Mouse (Mus musculus): ENCODE measurements at regions not wholly inside any gene's neighbourhood (a gene's known extent, or its start where the extent isn't known, plus 50 kb on each side); places are given as distances from the start of the nearest gene placed in this dataset.

DNA sequence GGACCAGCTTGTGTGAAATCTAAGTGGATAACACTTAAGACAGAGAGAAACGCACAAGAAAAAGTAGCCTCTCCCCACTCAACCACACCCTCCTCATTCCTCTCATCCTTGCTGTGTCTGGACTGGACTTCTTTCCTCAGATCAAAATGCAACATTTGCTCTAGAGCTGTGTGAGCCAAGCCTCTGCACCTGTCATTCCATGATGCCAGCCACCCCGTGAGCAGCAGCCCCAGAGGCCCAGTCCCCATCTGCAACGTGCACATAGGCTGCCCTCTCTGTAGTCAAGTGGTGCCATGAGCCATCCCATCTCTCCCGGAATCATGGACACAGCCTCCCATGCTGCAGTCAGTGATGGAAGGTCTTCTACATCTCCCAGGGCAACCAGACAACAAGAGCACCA lies 55.1 kb upstream of the Gpc1 start:
- no peak for DNase-seq (ENCODE audit: low read depth, low spot score)

DNA sequence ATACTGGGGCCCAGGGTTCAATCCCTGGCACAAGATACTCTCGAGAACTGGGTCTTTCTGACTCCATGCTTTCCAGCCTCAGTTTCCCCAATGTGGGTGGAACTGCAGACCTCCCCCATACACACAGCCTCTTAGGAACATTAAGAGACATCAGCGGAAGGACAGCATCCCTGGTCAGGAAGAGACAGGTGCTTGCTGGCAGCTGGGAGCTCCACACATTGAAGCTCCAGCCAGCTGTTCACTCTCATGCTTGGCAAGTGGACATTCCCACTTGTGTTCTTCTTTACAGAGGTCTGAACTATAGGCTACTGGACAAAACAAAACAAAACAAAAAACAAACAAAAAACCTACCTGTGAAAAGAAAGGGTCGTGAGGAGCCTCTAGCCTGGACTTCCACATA lies 55.5 kb upstream of the Gpc1 start:
- DNase-seq (ENCODE audit: low read depth, low spot score): no peak

DNA sequence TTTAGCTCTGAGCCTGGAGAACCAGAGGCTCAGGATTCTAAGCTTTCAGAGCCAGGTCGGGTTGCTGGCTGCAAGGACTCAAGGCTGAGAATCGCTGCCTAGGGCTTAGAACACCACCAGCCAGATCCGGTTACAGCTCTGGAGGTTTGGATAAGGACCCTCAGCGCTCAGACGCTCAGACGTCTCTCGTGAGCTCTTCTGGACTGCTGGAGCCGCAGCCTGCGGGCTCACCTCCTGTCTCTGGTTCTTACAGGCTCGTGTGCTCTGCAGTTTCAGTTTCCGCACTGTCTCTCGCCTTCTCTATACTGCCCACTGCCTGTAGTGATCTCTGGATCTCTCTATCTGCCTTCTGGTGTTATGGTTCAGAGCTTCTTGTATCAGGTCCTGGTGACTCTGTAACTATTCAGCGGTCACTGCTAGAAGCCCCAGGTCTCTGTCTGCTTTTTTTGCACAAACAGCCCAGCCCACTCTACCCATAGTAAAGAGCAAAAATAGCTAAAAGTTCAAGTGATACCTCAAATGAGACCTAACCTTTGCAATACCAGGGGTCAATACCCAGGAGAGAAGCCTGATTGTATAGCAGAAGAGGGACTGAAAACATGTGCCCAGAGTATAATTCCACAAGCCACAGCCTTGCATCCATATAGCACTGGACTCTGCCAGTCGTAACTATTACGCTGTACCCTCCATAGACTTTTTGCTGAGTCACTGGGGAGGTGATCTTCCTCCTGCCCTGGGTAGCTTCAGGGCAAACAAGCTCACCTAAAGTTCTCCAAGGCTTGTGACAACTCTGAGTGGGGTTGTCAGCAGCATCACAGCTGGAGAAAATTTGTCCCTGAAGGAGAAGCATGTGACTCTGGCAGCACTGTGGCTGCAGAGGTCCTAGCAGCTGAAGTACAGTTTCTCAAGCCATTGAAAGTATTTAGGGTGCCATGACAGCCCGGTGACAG lies 56.4 kb upstream of the Gpc1 start:
- DNase-seq (ENCODE audit: low read depth, low spot score): no peak

DNA sequence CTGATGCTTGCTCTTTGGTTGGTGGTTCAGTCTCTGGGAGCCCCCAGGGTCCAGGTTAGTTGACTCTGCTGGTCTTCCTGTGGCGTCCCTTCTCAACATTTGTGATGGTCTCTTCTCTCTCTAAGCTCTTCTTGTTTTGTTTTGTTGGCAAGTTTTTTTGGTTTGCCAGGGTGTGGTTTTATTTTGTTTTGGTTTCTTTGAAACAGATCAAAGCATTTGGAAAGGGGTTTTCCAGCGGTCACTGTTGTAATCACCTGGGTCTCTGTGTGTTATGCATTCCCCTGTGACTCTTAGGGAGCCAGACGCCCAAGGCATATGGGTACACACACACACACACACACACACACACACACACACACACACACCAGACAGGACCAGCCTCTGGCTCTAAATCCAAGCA lies 57.4 kb upstream of the Gpc1 start:
- no peak for DNase-seq (ENCODE audit: low read depth, low spot score)

DNA sequence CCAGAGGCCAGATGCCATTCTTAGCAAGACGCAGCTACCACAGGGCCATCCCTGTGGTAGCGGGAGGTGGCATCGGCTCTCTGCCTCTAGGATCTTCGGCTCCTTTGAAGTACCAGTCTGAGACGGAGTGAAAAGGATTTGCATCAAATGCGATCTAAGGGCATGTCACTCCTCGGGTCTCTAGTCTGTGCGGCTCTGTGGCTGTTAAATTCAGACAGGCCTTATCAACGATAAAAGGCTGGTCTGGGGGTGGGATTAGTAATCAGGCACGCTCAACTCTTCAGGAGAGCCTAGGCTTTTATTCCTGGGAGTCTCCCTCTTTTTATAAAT lies 58.7 kb upstream of the Gpc1 start:
- no peak for DNase-seq (ENCODE audit: low read depth, low spot score)

DNA sequence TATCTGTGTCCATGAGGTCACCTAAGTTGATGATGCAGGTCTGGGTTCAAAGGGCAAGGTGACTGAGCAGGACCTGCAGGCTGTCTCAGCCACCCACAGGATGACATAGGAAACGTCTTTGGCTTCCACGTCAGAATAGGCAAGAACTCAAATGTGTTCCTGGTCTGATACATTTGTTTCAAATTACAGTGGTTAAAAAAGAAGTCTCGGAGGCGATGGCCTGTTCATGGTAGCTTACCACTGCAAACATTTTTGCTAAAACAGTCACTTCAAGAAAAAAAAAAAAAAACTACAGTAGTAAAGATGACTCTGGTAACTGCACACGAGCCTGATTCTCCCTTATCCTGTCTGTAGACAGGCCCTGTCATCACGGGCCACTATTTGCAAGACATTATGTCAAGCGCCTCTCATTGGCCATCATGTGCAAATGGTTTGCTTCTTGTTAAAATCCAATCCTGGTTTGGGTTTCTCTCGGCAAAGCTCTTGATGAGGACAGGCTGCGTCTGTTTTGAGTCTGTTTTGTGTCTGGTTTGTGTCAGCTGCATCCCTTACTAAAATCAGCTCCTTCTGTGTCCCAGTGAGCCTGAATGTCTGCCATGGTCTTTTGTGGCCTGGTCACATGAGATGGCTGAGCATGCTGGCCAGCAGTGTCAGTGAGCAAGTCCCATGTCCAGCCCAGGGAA lies 59.2 kb upstream of the Gpc1 start:
- DNase-seq (ENCODE audit: low read depth, low spot score): peak; percentile 71

DNA sequence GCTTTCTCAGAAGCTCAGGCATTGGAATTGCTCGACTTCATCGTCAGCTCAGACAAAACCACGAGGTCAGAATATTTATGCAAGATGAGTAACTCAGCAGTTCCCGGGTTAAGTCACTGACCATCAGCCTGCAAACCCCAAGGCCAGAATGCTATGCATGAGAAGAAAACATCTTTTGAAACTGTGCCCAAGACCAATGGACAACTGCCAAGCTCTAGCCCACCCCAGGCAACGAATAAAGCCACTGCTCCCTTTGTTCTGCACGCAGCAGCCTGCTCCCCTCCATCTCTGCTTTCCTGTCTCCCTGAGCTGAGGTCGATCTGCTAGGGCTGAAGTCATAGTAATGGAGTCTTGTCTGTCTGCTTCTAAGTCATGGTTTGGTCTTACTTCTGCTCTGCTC lies 61.7 kb upstream of the Gpc1 start:
- DNase-seq (ENCODE audit: low read depth, low spot score): peak; percentile 59

DNA sequence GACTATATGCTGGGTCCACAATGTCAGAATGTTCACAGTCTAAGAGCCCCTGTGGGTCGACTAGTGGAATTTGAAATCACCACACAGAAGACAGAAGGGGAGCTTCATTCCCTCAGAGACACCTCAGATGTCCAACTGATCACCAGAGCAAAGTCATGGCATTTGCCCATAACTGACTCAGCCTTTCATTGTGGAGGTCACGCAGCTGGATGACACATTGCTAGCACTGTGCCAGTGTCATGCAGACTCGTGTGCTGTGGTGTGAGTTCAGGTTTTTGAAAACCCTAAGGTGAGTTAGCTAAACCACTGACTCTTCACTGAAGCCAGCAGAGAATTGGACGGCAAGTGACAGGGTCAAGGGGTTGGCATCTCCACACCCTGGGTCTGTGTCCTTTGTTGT lies 62.3 kb upstream of the Gpc1 start:
- DNase-seq (ENCODE audit: low read depth, low spot score): peak; percentile 67

DNA sequence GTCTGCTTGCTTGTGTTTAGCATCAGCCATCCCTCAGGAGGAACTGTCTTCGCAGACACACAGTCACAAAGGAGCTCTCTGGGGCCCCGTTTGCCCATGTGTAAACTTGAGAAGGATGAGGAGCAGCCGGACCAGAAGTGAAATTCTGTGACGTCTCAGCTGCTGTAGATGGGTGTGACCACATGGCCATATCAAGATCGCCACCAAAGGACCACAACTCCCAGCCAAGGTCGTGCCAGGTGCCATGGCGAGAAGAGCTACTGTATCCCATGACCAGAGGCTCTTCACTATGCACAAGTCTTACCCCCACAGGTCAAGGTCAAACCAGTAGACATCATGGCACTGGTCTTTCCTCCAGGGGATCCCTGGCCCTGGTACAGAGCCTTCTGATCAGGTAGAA lies 64.9 kb upstream of the Gpc1 start:
- no peak for DNase-seq (ENCODE audit: low read depth, low spot score)

DNA sequence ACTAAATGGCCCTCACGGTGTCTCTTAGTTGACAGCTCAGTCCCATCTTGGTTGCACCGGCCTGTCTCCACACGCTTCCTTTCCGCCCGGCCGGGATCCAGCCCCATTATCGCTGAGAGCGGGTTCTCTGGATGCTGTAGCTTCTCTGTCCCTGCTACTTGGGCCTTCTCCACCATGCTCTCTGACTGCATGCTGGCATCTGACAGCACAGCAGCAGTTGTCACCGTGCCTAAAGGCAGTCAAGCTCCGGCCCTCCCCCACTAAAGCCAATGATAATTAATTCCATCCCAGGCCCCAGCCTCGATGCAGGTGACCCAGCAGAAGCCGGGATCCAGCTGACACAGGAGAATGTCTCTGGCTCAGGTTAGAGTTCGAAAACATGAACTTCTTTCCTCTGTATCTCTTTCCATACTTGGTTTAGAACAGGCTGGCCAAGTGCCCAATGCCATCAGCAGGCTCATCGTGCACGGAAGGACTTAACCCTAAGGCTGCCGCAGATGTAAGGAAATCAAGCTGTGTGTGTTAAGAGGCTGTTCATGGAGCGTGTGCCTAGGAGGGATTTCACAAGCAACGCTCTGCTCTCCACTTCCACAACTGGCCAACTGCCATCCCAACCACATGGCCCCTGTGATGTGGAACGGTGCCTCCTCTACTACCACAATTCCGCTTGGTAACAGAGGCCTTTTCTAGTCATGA lies 76.5 kb upstream of the Gpc1 start:
- DNase-seq (ENCODE audit: low read depth, low spot score): peak; percentile 22

DNA sequence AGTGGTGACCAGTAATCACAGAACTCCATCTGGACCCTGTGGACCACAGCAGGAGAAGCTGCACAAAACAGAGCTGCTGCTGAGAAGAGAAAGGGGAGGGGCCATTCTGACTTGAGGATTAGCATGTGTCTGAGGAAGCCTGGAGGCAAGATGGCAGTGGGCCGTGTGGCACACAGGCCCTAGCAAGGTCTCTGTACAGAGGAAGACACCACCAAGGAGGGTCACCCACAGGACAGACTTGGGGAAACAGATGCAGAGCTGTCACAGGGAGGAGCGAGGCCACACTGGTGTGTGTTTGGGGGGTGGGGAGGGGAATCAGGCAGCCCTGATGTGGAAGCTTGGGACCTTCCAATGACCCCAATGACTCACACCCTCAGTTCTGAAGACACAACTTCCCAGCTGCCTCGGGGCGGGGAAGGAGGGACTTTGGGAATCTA lies 79.7 kb upstream of the Gpc1 start:
- peak; percentile 91 for DNase-seq (ENCODE audit: low read depth, low spot score)

DNA sequence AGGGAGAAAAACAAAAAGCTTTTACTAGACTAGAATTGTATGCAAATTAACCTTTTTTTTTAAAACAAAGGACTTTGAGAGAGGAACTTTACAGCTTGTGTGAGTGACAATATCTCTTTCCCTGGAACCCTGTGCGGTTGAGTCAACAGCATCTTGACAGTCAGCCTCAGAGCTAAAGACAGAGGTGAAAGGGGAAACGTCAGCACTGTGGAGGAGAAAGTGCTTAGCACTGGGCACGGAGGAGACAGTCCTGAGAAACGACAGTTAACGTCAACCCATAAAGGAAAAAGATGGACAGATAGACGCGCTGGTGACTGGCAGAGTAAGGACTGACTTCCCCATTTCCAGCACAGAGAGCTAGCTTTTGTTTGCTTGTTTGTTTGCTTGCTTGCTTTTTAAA lies 82.0 kb upstream of the Gpc1 start:
- no peak for DNase-seq (ENCODE audit: low read depth, low spot score)

DNA sequence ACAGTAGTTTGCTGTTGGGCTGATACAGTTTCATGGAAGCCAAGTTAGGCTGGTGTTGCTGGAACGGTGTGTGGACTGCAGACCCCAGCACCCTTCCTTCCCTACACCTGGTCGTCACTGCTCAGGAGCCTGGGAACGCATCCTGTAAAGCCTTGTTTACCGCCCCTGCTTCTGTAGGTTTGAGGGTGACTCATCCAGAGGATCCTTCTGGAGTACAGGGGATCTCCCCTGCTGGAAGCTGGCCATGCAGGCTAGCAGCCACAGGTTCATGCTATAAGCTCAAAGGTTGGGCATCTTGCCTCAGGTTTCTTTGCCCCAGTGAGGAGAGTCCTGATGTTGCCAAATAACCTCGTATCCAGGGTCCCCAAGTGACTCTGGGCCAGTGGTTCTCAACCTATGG lies 86.2 kb upstream of the Gpc1 start:
- DNase-seq (ENCODE audit: low read depth, low spot score): peak; percentile 91

DNA sequence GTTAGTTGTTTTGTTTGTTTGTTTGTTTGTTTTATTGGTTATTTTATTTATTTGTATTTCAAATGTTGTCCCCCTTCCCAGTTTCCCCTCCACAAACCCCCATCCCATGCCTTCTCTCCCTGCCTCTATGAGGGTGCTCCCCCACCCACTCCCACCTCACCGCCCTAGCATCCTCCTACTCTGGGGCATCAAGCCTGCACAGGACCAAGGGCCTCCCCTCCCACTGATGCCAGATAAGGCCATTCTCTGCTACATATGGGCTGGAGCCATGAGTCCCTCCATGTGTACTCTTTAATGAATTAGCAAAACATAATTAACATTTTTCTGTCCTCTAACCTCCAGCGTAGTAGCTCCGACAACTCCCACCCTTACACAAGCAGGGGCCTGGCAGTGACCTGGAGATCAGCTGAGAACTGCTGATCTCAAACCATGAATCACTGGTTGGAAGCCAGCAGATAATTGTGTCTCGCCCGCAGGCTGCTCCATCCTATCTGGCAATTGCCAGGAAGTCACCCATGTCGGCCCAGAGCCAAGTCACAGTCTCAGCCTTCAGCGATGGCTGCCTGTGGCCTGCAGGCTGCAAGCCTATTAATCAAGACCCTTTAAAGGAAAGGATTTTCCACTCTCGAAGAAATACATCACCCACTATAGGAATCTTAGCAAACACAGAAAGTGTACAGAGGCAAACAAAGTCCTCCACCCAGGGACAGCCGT lies 86.8 kb upstream of the Gpc1 start:
- peak; percentile 88 for DNase-seq (ENCODE audit: low read depth, low spot score)

DNA sequence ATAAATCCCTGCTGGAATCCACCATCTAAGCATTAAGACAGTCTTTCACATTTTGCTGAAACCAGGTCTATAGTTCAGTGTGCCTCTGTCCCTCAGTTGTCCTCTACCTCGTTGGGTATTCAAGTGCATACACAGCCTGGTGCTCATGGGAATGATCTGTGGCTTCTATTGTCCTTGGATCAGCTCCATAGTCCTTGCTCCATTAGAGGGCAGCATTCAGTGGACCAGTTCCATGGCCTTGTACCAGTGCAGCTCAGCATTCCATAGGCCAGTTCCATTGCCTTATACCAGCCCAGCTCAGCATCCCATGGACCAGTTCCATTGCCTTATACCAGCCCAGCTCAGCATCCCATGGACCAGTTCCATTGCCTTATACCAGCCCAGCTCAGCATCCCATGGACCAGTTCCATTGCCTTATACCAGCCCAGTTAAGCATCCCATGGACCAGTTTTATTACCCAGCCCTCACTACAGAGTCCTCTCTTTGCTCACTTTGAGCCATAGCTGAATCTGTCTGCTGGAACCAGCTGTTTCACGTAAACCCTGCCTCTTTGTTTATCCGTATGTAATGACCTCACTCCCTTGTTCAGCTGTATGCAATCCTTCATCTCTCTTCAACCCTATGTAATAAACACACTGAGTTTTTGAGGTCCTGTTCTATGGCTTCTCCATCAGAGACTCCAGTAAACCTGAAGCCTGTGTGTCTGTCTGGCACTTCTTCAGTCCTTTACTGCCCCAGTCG lies 88.4 kb upstream of the Gpc1 start:
- DNase-seq (ENCODE audit: low read depth, low spot score): peak; percentile 59

DNA sequence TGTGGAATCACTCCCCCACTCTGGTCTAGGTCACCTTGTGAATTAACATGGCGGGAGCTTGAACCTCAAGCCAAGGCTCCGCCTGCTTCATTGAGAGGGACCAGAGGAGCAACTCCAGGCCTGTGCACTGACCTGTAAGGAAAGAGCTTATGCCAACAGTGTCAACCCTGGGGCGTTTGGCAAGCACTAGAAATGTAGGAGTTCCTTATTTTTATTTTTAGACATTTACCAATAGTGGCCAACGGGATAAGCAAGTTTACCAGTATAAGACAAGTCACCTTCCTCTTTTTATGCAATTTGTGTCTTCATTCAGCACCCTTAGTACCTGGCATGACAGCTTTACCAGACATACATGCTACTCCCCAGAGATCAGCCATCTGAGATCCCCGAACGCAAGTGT lies 89.1 kb upstream of the Gpc1 start:
- DNase-seq (ENCODE audit: low read depth, low spot score): no peak

DNA sequence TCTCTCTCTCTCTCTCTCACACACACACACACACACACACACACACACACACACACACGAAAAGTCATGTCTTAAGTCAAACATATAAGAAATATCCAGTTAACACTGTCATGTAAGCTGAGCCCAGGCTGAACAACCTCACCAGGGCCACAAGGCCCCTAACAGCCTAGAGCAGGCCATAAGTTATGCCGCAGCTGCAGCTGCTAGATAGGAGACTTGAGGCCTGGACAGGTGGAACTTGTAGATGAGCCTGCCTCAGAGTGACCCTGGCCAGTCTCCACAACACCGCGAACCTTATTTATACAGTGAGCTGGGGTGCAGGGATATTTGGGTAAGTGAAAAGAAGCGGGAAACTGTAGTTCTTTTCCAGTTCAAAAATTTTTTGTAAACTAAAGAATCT lies 90.4 kb upstream of the Gpc1 start:
- no peak for DNase-seq (ENCODE audit: low read depth, low spot score)

DNA sequence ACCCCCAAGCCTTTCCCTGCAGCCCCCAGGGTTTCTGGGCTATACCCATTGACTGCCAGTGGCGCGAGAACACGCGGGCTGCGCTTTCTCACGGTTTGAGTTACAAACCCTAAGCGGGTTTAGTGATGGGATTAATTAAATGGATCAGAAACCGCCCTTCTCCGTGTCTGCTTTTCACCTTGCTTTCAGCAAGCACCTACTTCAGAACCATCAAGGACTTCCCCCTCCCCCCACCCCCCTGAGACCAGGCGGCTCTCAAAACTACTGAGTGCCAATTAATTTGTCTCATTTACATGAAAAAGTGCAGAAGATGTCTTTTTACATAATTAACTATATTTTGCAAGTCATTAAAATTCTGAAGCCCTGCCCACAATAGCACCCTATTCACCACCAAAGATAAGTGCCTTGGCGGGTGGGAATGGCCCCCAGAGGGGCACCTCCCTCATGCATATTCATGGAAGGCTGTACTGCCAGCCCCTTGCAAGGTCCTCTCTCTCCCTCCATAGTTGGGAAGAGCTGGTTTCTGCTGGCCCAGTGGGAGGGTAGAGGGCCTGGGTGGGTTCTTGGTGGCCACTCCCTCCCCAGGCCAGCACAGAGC lies 89.1 kb upstream of the Otos start:
- no peak for DNase-seq (ENCODE audit: low read depth, low spot score)

DNA sequence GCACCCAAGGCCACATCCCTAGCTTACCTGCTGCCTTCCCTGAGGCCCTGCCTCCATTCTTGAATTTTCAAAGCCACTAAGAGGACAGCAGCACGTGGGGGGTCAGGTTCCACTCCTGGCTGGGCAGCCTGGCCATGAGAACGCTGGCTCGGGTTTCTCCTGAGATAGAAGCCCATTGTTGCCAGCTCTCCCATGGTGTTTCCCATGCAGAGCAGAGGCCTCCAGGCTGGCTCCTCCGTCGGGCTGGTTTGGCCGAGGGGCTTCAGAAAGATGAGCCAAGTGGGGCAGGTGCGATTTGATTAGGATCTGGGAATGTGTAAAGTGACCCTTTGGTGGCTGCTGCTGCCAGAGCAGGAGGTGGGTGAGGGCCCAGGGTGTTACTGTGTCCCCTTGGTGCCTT lies 87.8 kb upstream of the Otos start:
- DNase-seq (ENCODE audit: low read depth, low spot score): no peak

DNA sequence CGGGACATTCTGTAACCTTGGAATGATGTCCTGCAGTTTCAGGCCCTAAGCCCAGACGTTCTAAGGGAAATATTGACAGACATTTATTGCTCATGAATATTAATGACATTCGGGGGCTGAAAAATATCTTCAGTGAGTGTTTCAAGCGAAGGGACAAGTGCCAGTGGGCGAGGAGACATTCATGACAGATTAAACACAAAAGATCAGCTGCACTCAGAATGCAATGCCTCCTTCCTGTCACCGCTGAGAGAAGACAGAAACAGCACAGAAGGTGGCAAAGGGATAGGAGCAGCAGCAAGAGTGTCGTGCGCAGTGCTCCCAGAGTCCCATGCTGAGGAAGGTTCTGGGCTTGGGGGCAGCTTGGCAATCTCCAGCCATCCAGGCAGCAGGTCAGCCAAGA lies 85.1 kb upstream of the Otos start:
- DNase-seq (ENCODE audit: low read depth, low spot score): no peak
